Mouse (Mus musculus) erythroblast, adult 5-6 weeks (primary cell): Measurements from ENCODE around the gene A130010J15Rik. TPM values are rescaled to one million over a fixed set of nuclear protein-coding genes. Genes with fewer than 3 reads are reported as not detected.

Experiments
- ATAC-seq: replicated peaks from 2 replicates; pipeline ENCODE4 v1.8.0; 2016; ENCODE audit warnings: moderate number of reproducible peaks, mild to moderate bottlenecking, moderate TSS enrichment, inconsistent platforms; ENCODE audit not compliant: poor library complexity, low FRiP score, severe bottlenecking
- total RNA-seq, 2 experiments: library from RNA; stranded (forward) in 1 of 2; stranded (reverse) in 1 of 2; fragments of 150-400 nt in 1 of 2; fragments of 200-764, 138-1000 nt in 1 of 2; gene quantifications; 2 replicates each; pipeline versions ENCODE4 v1.2.3 to v1.2.4; 2015 to 2017; ENCODE audit warnings: low replicate concordance in 2 of 2

Gene A130010J15Rik
- total RNA-seq, 2 experiments from 2014 or later = 1.4 to 2.9 TPM

- ATAC-seq = 0 out of 2 replicates have a peak, but pooled peaks have one; percentile 49
Measured at GRCm38 (mm10) chr1:193152872-193153271, 15.0 kb upstream of the A130010J15Rik start, which contains the start of gene Irf6. Gene Irf6, plus strand, starts transcription at chr1:193153111.

GRCm38 (mm10) chr1:193153561-193153960 is 14.3 kb upstream of the A130010J15Rik start:
- ATAC-seq = no peak

GRCm38 (mm10) chr1:193156316-193157110 is 11.3 kb upstream of the A130010J15Rik start:
- no peak for ATAC-seq

GRCm38 (mm10) chr1:193157111-193157492 is 10.7 kb upstream of the A130010J15Rik start:
- ATAC-seq = no peak

- ATAC-seq = no peak
Measured at GRCm38 (mm10) chr1:193159163-193159562, 8.7 kb upstream of the A130010J15Rik start.

- no peak for ATAC-seq
Measured at GRCm38 (mm10) chr1:193159613-193160012, 8.2 kb upstream of the A130010J15Rik start.

GRCm38 (mm10) chr1:193160317-193161032 is 7.4 kb upstream of the A130010J15Rik start:
- ATAC-seq = peak; percentile 36; the same call in 1 of the 2 replicates

- no peak for ATAC-seq
Measured at GRCm38 (mm10) chr1:193169228-193169627, 1.4 kb downstream of the A130010J15Rik start.

- ATAC-seq = no peak
Measured at GRCm38 (mm10) chr1:193169856-193170255, 2.0 kb downstream of the A130010J15Rik start.

GRCm38 (mm10) chr1:193172991-193173809 is 5.4 kb downstream of the A130010J15Rik start:
- ATAC-seq = peak; percentile 97

GRCm38 (mm10) chr1:193173810-193174129 is 5.9 kb downstream of the A130010J15Rik start:
- ATAC-seq = no peak; the same call in 1 of the 2 replicates

GRCm38 (mm10) chr1:193174143-193174733 is 6.4 kb downstream of the A130010J15Rik start:
- ATAC-seq = no peak

- ATAC-seq = no peak
Measured at GRCm38 (mm10) chr1:193181104-193181503, 13.3 kb downstream of the A130010J15Rik start.

- no peak for ATAC-seq
Measured at GRCm38 (mm10) chr1:193188257-193188656, 20.4 kb downstream of the A130010J15Rik start.

GRCm38 (mm10) chr1:193189151-193189621 is 21.3 kb downstream of the A130010J15Rik start:
- ATAC-seq = no peak

- ATAC-seq = no peak
Measured at GRCm38 (mm10) chr1:193189771-193190170, 21.9 kb downstream of the A130010J15Rik start.

- no peak for ATAC-seq
Measured at GRCm38 (mm10) chr1:193191675-193192283, 23.9 kb downstream of the A130010J15Rik start.

- no peak for ATAC-seq
Measured at GRCm38 (mm10) chr1:193194416-193195140, 26.7 kb downstream of the A130010J15Rik start.
